Mouse (Mus musculus): ENCODE measurements at regions not wholly inside any gene's neighbourhood (a gene's known extent, or its start where the extent isn't known, plus 50 kb on each side); places are given as distances from the start of the nearest gene placed in this dataset.

DNA sequence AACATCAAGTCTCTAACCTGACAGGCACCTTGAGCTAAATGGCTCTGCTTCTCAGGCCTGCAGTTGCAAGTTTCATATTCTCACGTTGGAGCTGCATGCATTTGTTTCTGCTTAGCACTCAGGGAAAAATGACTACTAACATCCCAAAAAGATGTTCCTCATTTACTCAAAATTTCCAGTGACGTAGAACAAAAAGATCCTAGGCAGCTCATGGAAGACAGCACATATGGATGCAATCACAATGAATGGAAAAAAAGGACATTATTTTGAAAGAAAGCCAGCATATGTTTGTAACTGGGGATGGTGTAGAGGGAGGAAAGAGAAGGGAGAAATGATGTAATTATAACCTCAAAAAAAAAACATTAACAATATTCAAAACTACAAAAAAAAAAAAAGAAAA, 751.2 kb upstream of the Fbxo33 start:
- 78% methylated on average over 2 of the region's 2 CpGs for WGBS
- no peaks in the 10 kb centered on the region for H3K27me3 ChIP-seq (replicated peaks)
- no peak for ATAC-seq (replicated peaks)

DNA sequence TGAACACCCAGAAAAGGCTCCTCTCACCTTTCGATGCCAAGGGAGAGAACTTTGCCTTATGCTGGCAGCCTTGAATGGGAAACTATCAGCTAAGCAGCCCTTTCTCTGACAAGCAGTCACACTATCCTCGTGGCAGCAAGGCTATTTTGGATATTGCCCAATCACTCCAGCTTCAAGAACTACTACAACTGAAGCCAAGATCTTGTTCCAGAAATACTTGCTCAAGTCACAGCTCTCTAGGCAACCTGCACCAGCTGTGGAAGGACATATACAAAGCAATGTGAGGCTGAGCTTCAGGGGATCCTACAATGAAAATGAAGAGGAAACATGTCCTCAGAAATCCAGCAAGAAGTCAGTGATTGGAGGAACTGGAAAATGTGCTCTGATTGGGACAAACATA, 750.4 kb upstream of the Fbxo33 start:
- Histone ChIP-seq H3K4me3 (no peak overlapping the region), H3K9ac (no peak overlapping the region), H3K9me3 (no peaks in the 10 kb centered on the region), H3K27ac (no peak overlapping the region), H3K4me1 (no peaks in the 10 kb centered on the region), H3K4me2 (no peak overlapping the region), H3K36me3 (replicated peaks) (no peaks in the 10 kb centered on the region), H3K27me3 (replicated peaks) (no peaks in the 10 kb centered on the region)
- WGBS, result 74% methylated on average over 2 of the region's 2 CpGs
- ATAC-seq (replicated peaks), result no peak

More for the DNA sequence above, 751.2 kb upstream of the Fbxo33 start:
- no peaks in the 10 kb centered on the region for H3K4me1 ChIP-seq
- H3K9me3 ChIP-seq, result no peaks in the 10 kb centered on the region
- H3K4me3 ChIP-seq, result no peak overlapping the region
- H3K4me2 ChIP-seq, result no peak overlapping the region
- H3K36me3 ChIP-seq (replicated peaks), result no peaks in the 10 kb centered on the region
- H3K27ac ChIP-seq, result no peak overlapping the region
- no peak overlapping the region for H3K9ac ChIP-seq

DNA sequence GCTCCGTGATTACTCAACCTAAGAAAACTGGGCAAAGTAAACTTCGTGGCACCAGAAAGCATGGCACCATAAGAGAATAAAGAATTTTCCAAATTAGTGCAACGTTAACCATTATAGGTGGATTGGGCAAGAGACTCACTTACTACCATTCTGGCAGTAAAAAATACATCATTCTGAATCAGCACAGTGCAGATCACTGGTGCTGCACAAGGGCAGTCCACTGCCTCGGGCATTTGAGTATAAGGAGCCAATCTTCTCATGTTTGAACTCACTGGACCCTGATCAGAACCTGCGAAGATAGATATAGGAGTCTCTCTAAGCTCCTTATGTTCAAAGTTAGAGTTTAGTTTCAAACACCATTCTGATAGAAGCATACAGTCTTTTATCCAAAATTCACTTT, 747.7 kb upstream of the Fbxo33 start:
- no peaks in the 10 kb centered on the region for H3K4me1 ChIP-seq
- no peak for ATAC-seq (replicated peaks)
- no peaks in the 10 kb centered on the region for H3K9me3 ChIP-seq
- WGBS, result 79% methylated on average over 5 of the region's 5 CpGs
- H3K27ac ChIP-seq, result no peak overlapping the region
- H3K4me3 ChIP-seq, result no peak overlapping the region
- no peak overlapping the region for H3K9ac ChIP-seq
- no peaks in the 10 kb centered on the region for H3K36me3 ChIP-seq (replicated peaks)
- H3K4me2 ChIP-seq, result no peak overlapping the region
- no peaks in the 10 kb centered on the region for H3K27me3 ChIP-seq (replicated peaks)

DNA sequence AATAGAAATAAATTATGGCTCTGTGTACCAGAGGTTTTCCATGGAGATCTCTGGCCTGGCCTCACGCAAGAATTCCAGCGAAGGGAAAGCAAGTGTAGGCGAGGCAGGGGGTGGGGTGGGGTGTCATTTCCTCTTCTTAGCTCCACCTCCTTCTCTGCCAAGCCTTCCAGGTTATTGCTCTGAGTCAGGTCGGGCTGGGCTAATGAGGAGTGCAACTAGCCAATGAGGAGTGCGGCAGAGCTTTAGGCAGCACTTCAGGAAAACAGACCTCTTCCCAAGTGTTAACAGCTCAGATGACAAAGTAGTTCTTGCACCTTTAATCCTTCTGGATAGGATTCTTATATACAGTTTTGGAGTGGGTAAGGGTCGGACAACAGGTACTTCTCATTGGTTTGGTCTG, 741.6 kb upstream of the Fbxo33 start:
- Histone ChIP-seq H3K27me3 (replicated peaks) (no peaks in the 10 kb centered on the region), H3K4me3 (no peak overlapping the region), H3K4me1 (no peaks in the 10 kb centered on the region), H3K9me3 (no peaks in the 10 kb centered on the region), H3K9ac (no peak overlapping the region), H3K36me3 (replicated peaks) (no peaks in the 10 kb centered on the region), H3K4me2 (no peak overlapping the region), H3K27ac (no peak overlapping the region)
- WGBS, result 48% methylated on average over 6 of the region's 6 CpGs
- ATAC-seq (replicated peaks), result no peak

DNA sequence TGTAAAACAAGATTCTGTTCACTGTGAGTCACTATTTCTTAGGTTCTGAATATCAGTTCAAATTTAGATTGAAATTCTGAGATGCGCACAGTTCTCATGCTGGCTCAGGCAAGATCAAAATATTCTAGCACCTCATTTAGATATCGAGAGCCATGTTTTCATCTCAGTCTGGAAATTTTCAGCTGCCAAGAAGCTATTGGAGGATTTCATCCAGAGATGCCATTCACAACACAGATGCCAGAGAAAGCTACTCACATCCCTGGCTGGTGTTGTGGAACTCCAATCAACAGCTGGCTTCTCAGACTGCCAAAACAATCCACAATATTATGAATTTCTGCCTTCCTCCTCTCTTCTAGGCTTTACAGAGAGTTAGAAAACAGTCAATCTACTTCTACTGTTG, 712.9 kb upstream of the Fbxo33 start:
- Histone ChIP-seq H3K9me3 (no peaks in the 10 kb centered on the region), H3K27ac (no peak overlapping the region), H3K27me3 (replicated peaks) (no peaks in the 10 kb centered on the region), H3K4me1 (no peaks in the 10 kb centered on the region), H3K9ac (no peak overlapping the region), H3K4me3 (no peak overlapping the region), H3K36me3 (replicated peaks) (no peaks in the 10 kb centered on the region), H3K4me2 (no peak overlapping the region)
- ATAC-seq (replicated peaks), result no peak
- 93% methylated on average over 2 of the region's 2 CpGs for WGBS

DNA sequence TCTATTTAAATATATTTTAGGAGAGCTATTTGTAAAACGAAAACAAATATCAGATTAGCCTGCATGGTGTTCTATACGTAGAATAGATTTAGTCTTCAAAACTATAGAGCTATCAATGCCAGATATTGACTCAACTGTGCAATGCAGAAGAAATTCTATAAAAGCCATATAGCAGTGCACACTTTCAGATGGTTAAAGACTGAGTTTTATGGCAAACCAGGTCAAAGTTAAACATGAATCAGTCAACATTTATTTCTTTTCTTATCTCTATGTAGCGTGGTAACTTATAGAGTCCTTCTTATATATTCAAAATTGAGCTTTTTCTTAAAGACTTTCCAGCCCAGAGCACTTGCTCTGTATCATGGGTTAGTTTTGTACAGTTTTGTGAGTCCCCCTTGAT, 705.5 kb upstream of the Fbxo33 start:
- H3K9ac ChIP-seq, result no peak overlapping the region

DNA sequence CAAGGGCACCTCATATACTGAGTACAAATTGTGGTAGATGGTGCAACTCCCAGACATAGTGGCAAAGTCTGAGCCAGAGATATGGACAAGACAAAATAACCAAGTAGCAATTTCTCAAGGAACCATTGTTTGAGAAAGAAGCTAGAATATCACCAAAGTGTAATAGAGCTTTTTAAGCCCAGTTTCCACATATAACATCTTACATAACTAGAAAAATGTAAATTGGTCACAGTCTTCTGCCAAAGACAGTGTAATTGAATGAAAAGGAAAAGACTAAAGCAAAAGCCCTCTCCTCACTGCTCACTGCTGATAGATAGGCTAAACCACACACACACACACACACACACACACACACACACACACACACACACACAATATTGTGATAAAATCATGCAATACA, 679.4 kb upstream of the Fbxo33 start:
- H3K36me3 ChIP-seq (replicated peaks), result no peaks in the 10 kb centered on the region
- H3K4me3 ChIP-seq, result no peak overlapping the region
- no peak overlapping the region for H3K27ac ChIP-seq
- no peak overlapping the region for H3K9ac ChIP-seq
- no peak for ATAC-seq (replicated peaks)
- H3K27me3 ChIP-seq (replicated peaks), result no peaks in the 10 kb centered on the region
- no peaks in the 10 kb centered on the region for H3K9me3 ChIP-seq
- H3K4me1 ChIP-seq, result no peaks in the 10 kb centered on the region
- H3K4me2 ChIP-seq, result no peak overlapping the region

More for the DNA sequence above, 705.5 kb upstream of the Fbxo33 start:
- H3K27me3 ChIP-seq (replicated peaks), result no peaks in the 10 kb centered on the region
- H3K36me3 ChIP-seq (replicated peaks), result no peaks in the 10 kb centered on the region
- H3K4me3 ChIP-seq, result no peak overlapping the region
- H3K9me3 ChIP-seq, result no peaks in the 10 kb centered on the region
- no peak for ATAC-seq (replicated peaks)
- H3K27ac ChIP-seq, result no peak overlapping the region
- no peak overlapping the region for H3K4me2 ChIP-seq
- no peaks in the 10 kb centered on the region for H3K4me1 ChIP-seq
- WGBS, result 85% methylated on average over 3 of the region's 3 CpGs

DNA sequence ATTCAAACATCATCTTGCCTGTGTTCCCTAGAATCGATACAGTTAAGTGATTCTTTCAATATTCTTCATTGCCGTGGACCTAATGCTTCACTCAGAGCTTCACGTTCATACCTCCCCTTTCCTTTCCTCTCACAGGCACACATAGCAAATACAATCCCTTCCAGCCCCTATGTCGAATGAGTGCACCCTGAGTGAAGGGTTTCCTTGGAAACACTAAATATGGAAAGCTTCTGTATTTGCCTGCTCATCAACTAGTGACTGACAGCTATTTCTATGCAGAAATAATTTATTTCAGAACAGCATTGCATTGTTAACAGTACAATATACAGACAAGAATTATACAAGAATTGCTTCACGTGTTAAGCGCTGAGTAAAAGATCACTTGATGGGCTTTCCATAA, 671.4 kb upstream of the Fbxo33 start:
- Histone ChIP-seq H3K27me3 (replicated peaks) (no peaks in the 10 kb centered on the region), H3K36me3 (replicated peaks) (no peaks in the 10 kb centered on the region), H3K4me1 (no peaks in the 10 kb centered on the region), H3K9ac (no peak overlapping the region), H3K27ac (no peak overlapping the region), H3K4me2 (no peak overlapping the region), H3K9me3 (no peaks in the 10 kb centered on the region), H3K4me3 (no peak overlapping the region)
- ATAC-seq (replicated peaks), result peak; percentile 79
- 63% methylated on average over 6 of the region's 6 CpGs for WGBS

Data from midbrain, embryonic 15.5 days (tissue).